Mouse (Mus musculus) gastrocnemius, adult 18-20 months (tissue): ENCODE measurements around the gene Ttc9c. TPM values are rescaled to one million over a fixed set of nuclear protein-coding genes. Genes with fewer than 3 reads are reported as not detected.

Experiments used
- DNase-seq: peaks from one replicate; pipeline ENCODE4 v3.0.0; 2021; ENCODE audit warnings: low spot score
- total RNA-seq, 2 experiments: library from RNA; stranded (reverse); gene quantifications; 2 replicates each; pipeline ENCODE4 v1.2.3; 2021

Ttc9c gene
- total RNA-seq, 2 experiments from 2014 or later, result 11.1 to 13.6 TPM

- DNase-seq, result peak; percentile 19
These were observed 44.1 kb downstream of the Ttc9c start for GRCm38 (mm10) chr19:8774951-8775421.

- peak; percentile 96 for DNase-seq
These were observed 44.9 kb downstream of the Ttc9c start, which contains the start of gene Tmem179b for GRCm38 (mm10) chr19:8774086-8774835. TSS of gene Tmem179b (minus strand) at chr19:8774467.

- DNase-seq, result no peak
These were observed 45.7 kb downstream of the Ttc9c start for GRCm38 (mm10) chr19:8773409-8773808.

- DNase-seq, result no peak
These were observed 46.1 kb downstream of the Ttc9c start for GRCm38 (mm10) chr19:8772996-8773395.

- peak; percentile 77 for DNase-seq
These were observed 48.4 kb downstream of the Ttc9c start, which contains the start of gene Tmem223 for GRCm38 (mm10) chr19:8770567-8771270. TSS of gene Tmem223 (plus strand) at chr19:8770996.

GRCm38 (mm10) chr19:8765562-8765961 lies 53.6 kb downstream of the Ttc9c start:
- no peak for DNase-seq

- DNase-seq, result no peak
These were observed 55.9 kb downstream of the Ttc9c start for GRCm38 (mm10) chr19:8763276-8763675.

- DNase-seq, result no peak
These were observed 58.4 kb downstream of the Ttc9c start for GRCm38 (mm10) chr19:8760757-8761156.

Other genes with a start within 250 kb of the Ttc9c start
- not detected for gene Slc22a8, start 228.1 kb downstream of the Ttc9c start, total RNA-seq
- gene Slc22a6, start 201.3 kb downstream of the Ttc9c start, total RNA-seq, result not detected
- gene Chrm1, start 155.5 kb downstream of the Ttc9c start, total RNA-seq, result not detected
- 10 to 100 TPM; 30.2 to 37.3 TPM for gene Slc3a2, start 96.0 kb downstream of the Ttc9c start, total RNA-seq
- 10 to 100 TPM; 16.4 to 16.9 TPM for gene Wdr74, start 83.5 kb downstream of the Ttc9c start, total RNA-seq
- gene 1700092M07Rik, start 78.6 kb downstream of the Ttc9c start, total RNA-seq, result 1 to 10 TPM in 1 of 2 experiments, not detected in 1; 1.0 TPM
- gene Stx5a, start 77.9 kb downstream of the Ttc9c start, total RNA-seq, result 10 to 100 TPM; 16.0 to 16.6 TPM
- 10 to 100 TPM; 27.5 to 31.3 TPM for gene Nxf1, start 62.3 kb downstream of the Ttc9c start, total RNA-seq
- gene Tmem223, start 48.3 kb downstream of the Ttc9c start, total RNA-seq, result 10 to 100 TPM; 91.0 to 99.3 TPM
- gene Tmem179b, start 44.9 kb downstream of the Ttc9c start, total RNA-seq, result 1 to 10 TPM; 7.3 to 8.6 TPM
- gene Taf6l, start 32.9 kb downstream of the Ttc9c start, total RNA-seq, result 1 to 10 TPM; 5.0 to 5.1 TPM
- gene Polr2g, start 20.8 kb downstream of the Ttc9c start, total RNA-seq, result 10 to 100 TPM; 37.7 to 38.3 TPM
- gene Zbtb3, start 16.8 kb downstream of the Ttc9c start, total RNA-seq, result 1 to 10 TPM in 1 of 2 experiments, under 1 TPM in 1; 0.76 to 1.1 TPM
- gene Hnrnpul2, start 677 bp upstream of the Ttc9c start, total RNA-seq, result 10 to 100 TPM; 41.2 to 44.3 TPM
- gene AC129217.1, start 10.4 kb upstream of the Ttc9c start, total RNA-seq, result 1 to 10 TPM; 2.5 to 4.2 TPM
- gene Bscl2, start 18.1 kb upstream of the Ttc9c start, total RNA-seq, result 10 to 100 TPM; 16.4 to 16.6 TPM
- gene Gng3, start 19.9 kb upstream of the Ttc9c start, total RNA-seq, result not detected
- gene Lrrn4cl, start 31.4 kb upstream of the Ttc9c start, total RNA-seq, result 1 to 10 TPM; 5.6 to 8.8 TPM
- 100 to 1,000 TPM; 204 to 206 TPM for gene Ubxn1, start 52.2 kb upstream of the Ttc9c start, total RNA-seq
- 10 to 100 TPM; 57.2 to 63.9 TPM for gene Uqcc3, start 61.6 kb upstream of the Ttc9c start, total RNA-seq
- 1 to 10 TPM; 2.9 to 5.3 TPM for gene Lbhd1, start 64.4 kb upstream of the Ttc9c start, total RNA-seq
- gene Gm49403, start 64.6 kb upstream of the Ttc9c start, total RNA-seq, result not detected
- gene 1810009A15Rik, start 69.5 kb upstream of the Ttc9c start, total RNA-seq, result 10 to 100 TPM; 14.5 to 15.4 TPM
- 1 to 10 TPM; 1.2 to 2.3 TPM for gene Gm49416, start 69.6 kb upstream of the Ttc9c start, total RNA-seq
- 1 to 10 TPM; 9.2 to 9.9 TPM for gene Ints5, start 73.7 kb upstream of the Ttc9c start, total RNA-seq
- gene Ganab, start 78.7 kb upstream of the Ttc9c start, total RNA-seq, result 10 to 100 TPM; 19.5 to 20.8 TPM
- 10 to 100 TPM; 32.1 to 37.9 TPM for gene B3gat3, start 101.0 kb upstream of the Ttc9c start, total RNA-seq
- 1 to 10 TPM; 7.8 TPM for gene Rom1, start 110.0 kb upstream of the Ttc9c start, total RNA-seq
- gene Eml3, start 110.2 kb upstream of the Ttc9c start, total RNA-seq, result 1 to 10 TPM; 3.1 to 4.5 TPM
- gene Mta2, start 122.5 kb upstream of the Ttc9c start, total RNA-seq, result 10 to 100 TPM; 21.6 to 24.2 TPM
- gene Tut1, start 134.5 kb upstream of the Ttc9c start, total RNA-seq, result 1 to 10 TPM; 7.6 to 8.2 TPM
- gene Eef1g, start 147.7 kb upstream of the Ttc9c start, total RNA-seq, result 100 to 1,000 TPM; 452 to 469 TPM
- 100 to 1,000 TPM; 199 to 202 TPM for gene Ahnak, start 170.0 kb upstream of the Ttc9c start, total RNA-seq